Mouse (Mus musculus): ENCODE measurements around the gene Iqcg. TPM values are rescaled to one million over a fixed set of nuclear protein-coding genes. Genes with fewer than 3 reads are reported as not detected.
"Not testable (repeated sequence)": the region's sequence is repeated elsewhere in the genome, so short reads cannot be mapped to it uniquely, and the experiment has no call there.

Gene Iqcg
- total RNA-seq, 1 experiment: 11.3 TPM

- H3K4me1 ChIP-seq (ENCODE audit: control insufficient read depth in 2 of 2, insufficient read depth in 2 of 2, low read length in 2 of 2, poor library complexity in 1 of 2): peaks cover 0 to 6% of the 10 kb centered on the region in 2 experiments; a peak in 1 of 4 replicates
- DNase-seq (ENCODE audit: low read depth, low spot score): no peak
- H3K4me3 ChIP-seq (ENCODE audit: insufficient read depth in 1 of 2, low read depth in 1 of 2, low read length in 2 of 2, poor library complexity in 1 of 2, severe bottlenecking in 1 of 2): peak overlapping the region in 1 of 2 experiments; percentile 91; a peak in 2 of 4 replicates
- in situ Hi-C loops (cut with MboI; ENCODE audit: low sequenced_read_pairs in 2 of 2, unreplicated experiment in 2 of 2): no loop called here
- TF ChIP-seq ZC3H11A (IDR thresholded peaks at IDR 0.05; ENCODE audit: borderline replicate concordance, low read depth, low read length) (no peak), HCFC1 (IDR thresholded peaks at IDR 0.05; ENCODE audit: borderline replicate concordance, insufficient read depth, low read length) (no peak), MAFK (IDR thresholded peaks at IDR 0.05; ENCODE audit: insufficient read depth, low read depth, low read length) (no peak), CHD2 (IDR thresholded peaks at IDR 0.05; ENCODE audit: low read depth, low read length) (no peak), ZNF384 (IDR thresholded peaks at IDR 0.05; ENCODE audit: low read depth, low read length) (no peak)
- H3K36me3 ChIP-seq (ENCODE audit: control insufficient read depth, insufficient read depth, low read length, poor library complexity, severe bottlenecking): peaks cover 32% of the 10 kb centered on the region
- H3K27ac ChIP-seq (ENCODE audit: insufficient read depth, low read depth, low read length, poor library complexity, severe bottlenecking): no peak overlapping the region
- H3K9me3 ChIP-seq (ENCODE audit: control insufficient read depth, insufficient read depth, low read depth, low read length): no peaks in the 10 kb centered on the region
- peak overlapping the region; percentile 29; the same call in 1 of the 2 replicates for H3K9ac ChIP-seq (ENCODE audit: insufficient read depth, low read depth, low read length, poor library complexity, severe bottlenecking)
These were observed 3.5 kb upstream of the Iqcg start for GRCm38 (mm10) chr16:33059471-33059870.

GRCm38 (mm10) chr16:33058656-33059055 is 2.6 kb upstream of the Iqcg start:
- Histone ChIP-seq H3K4me3 (ENCODE audit: insufficient read depth in 1 of 2, low read depth in 1 of 2, low read length in 2 of 2, poor library complexity in 1 of 2, severe bottlenecking in 1 of 2) (peak overlapping the region; percentile 78 to 91), H3K9ac (ENCODE audit: insufficient read depth, low read depth, low read length, poor library complexity, severe bottlenecking) (peak overlapping the region; percentile 29; the same call in 1 of the 2 replicates)

GRCm38 (mm10) chr16:33058033-33058432 is 2.0 kb upstream of the Iqcg start:
- H3K4me3 ChIP-seq (ENCODE audit: insufficient read depth in 1 of 2, low read depth in 1 of 2, low read length in 2 of 2, poor library complexity in 1 of 2, severe bottlenecking in 1 of 2): peak overlapping the region; percentile 78 to 91
- in situ Hi-C loops (cut with MboI; ENCODE audit: low sequenced_read_pairs in 2 of 2, unreplicated experiment in 2 of 2): no loop called here
- H3K4me1 ChIP-seq (ENCODE audit: control insufficient read depth in 2 of 2, insufficient read depth in 2 of 2, low read length in 2 of 2, poor library complexity in 1 of 2): peaks cover 0 to 2% of the 10 kb centered on the region in 2 experiments; a peak in 1 of 4 replicates

More at GRCm38 (mm10) chr16:33058656-33059055, 2.6 kb upstream of the Iqcg start:
- H3K4me1 ChIP-seq (ENCODE audit: control insufficient read depth in 2 of 2, insufficient read depth in 2 of 2, low read length in 2 of 2, poor library complexity in 1 of 2); in situ Hi-C loops (cut with MboI; ENCODE audit: low sequenced_read_pairs in 2 of 2, unreplicated experiment in 2 of 2); H3K9me3 ChIP-seq (ENCODE audit: control insufficient read depth, insufficient read depth, low read depth, low read length); H3K27ac ChIP-seq (ENCODE audit: insufficient read depth, low read depth, low read length, poor library complexity, severe bottlenecking); DNase-seq (ENCODE audit: low read depth, low spot score): not testable (repeated sequence)
- peaks cover 32% of the 10 kb centered on the region for H3K36me3 ChIP-seq (ENCODE audit: control insufficient read depth, insufficient read depth, low read length, poor library complexity, severe bottlenecking)

GRCm38 (mm10) chr16:33056786-33057185 is 768 bp upstream of the Iqcg start:
- DNase-seq (ENCODE audit: low read depth, low spot score): no peak
- Histone ChIP-seq H3K27ac (ENCODE audit: insufficient read depth, low read depth, low read length, poor library complexity, severe bottlenecking) (peak overlapping the region; percentile 76), H3K36me3 (ENCODE audit: control insufficient read depth, insufficient read depth, low read length, poor library complexity, severe bottlenecking) (peaks cover 32% of the 10 kb centered on the region), H3K4me1 (ENCODE audit: control insufficient read depth in 2 of 2, insufficient read depth in 2 of 2, low read length in 2 of 2, poor library complexity in 1 of 2) (peaks cover 0 to 2% of the 10 kb centered on the region in 2 experiments; a peak in 1 of 4 replicates), H3K4me3 (ENCODE audit: insufficient read depth in 1 of 2, low read depth in 1 of 2, low read length in 2 of 2, poor library complexity in 1 of 2, severe bottlenecking in 1 of 2) (peak overlapping the region; percentile 78 to 91), H3K9ac (ENCODE audit: insufficient read depth, low read depth, low read length, poor library complexity, severe bottlenecking) (peak overlapping the region; percentile 99), H3K9me3 (ENCODE audit: control insufficient read depth, insufficient read depth, low read depth, low read length) (no peaks in the 10 kb centered on the region)
- in situ Hi-C loops (cut with MboI; ENCODE audit: low sequenced_read_pairs in 2 of 2, unreplicated experiment in 2 of 2): no loop called here
- TF ChIP-seq ZNF384 (IDR thresholded peaks at IDR 0.05; ENCODE audit: low read depth, low read length): no peak
- no peak for TF ChIP-seq MAFK (IDR thresholded peaks at IDR 0.05; ENCODE audit: insufficient read depth, low read depth, low read length)
- TF ChIP-seq HCFC1 (IDR thresholded peaks at IDR 0.05; ENCODE audit: borderline replicate concordance, insufficient read depth, low read length): no peak
- no peak for TF ChIP-seq CHD2 (IDR thresholded peaks at IDR 0.05; ENCODE audit: low read depth, low read length)
- no peak for TF ChIP-seq ZC3H11A (IDR thresholded peaks at IDR 0.05; ENCODE audit: borderline replicate concordance, low read depth, low read length)

More at GRCm38 (mm10) chr16:33058033-33058432, 2.0 kb upstream of the Iqcg start:
- Histone ChIP-seq H3K36me3 (ENCODE audit: control insufficient read depth, insufficient read depth, low read length, poor library complexity, severe bottlenecking) (peaks cover 32% of the 10 kb centered on the region), H3K9ac (ENCODE audit: insufficient read depth, low read depth, low read length, poor library complexity, severe bottlenecking) (peak overlapping the region; percentile 79), H3K27ac (ENCODE audit: insufficient read depth, low read depth, low read length, poor library complexity, severe bottlenecking) (peak overlapping the region; percentile 56; the same call in 1 of the 2 replicates), H3K9me3 (ENCODE audit: control insufficient read depth, insufficient read depth, low read depth, low read length) (no peaks in the 10 kb centered on the region)
- no peak for TF ChIP-seq CHD2 (IDR thresholded peaks at IDR 0.05; ENCODE audit: low read depth, low read length)
- TF ChIP-seq ZC3H11A (IDR thresholded peaks at IDR 0.05; ENCODE audit: borderline replicate concordance, low read depth, low read length): no peak
- TF ChIP-seq ZNF384 (IDR thresholded peaks at IDR 0.05; ENCODE audit: low read depth, low read length): no peak
- no peak for TF ChIP-seq MAFK (IDR thresholded peaks at IDR 0.05; ENCODE audit: insufficient read depth, low read depth, low read length)
- no peak for TF ChIP-seq HCFC1 (IDR thresholded peaks at IDR 0.05; ENCODE audit: borderline replicate concordance, insufficient read depth, low read length)
- no peak for DNase-seq (ENCODE audit: low read depth, low spot score)

GRCm38 (mm10) chr16:33055655-33056054 is 363 bp downstream of the Iqcg start:
- peak overlapping the region; percentile 78 to 91 for H3K4me3 ChIP-seq (ENCODE audit: insufficient read depth in 1 of 2, low read depth in 1 of 2, low read length in 2 of 2, poor library complexity in 1 of 2, severe bottlenecking in 1 of 2)
- no peak overlapping the region for H3K27ac ChIP-seq (ENCODE audit: insufficient read depth, low read depth, low read length, poor library complexity, severe bottlenecking)
- H3K36me3 ChIP-seq (ENCODE audit: control insufficient read depth, insufficient read depth, low read length, poor library complexity, severe bottlenecking): peaks cover 29% of the 10 kb centered on the region
- no peak for DNase-seq (ENCODE audit: low read depth, low spot score)
- in situ Hi-C loops (cut with MboI; ENCODE audit: low sequenced_read_pairs in 2 of 2, unreplicated experiment in 2 of 2): no loop called here
- no peak for TF ChIP-seq CHD2 (IDR thresholded peaks at IDR 0.05; ENCODE audit: low read depth, low read length)
- TF ChIP-seq MAFK (IDR thresholded peaks at IDR 0.05; ENCODE audit: insufficient read depth, low read depth, low read length): no peak
- TF ChIP-seq ZNF384 (IDR thresholded peaks at IDR 0.05; ENCODE audit: low read depth, low read length): no peak
- no peak for TF ChIP-seq ZC3H11A (IDR thresholded peaks at IDR 0.05; ENCODE audit: borderline replicate concordance, low read depth, low read length)
- no peak for TF ChIP-seq HCFC1 (IDR thresholded peaks at IDR 0.05; ENCODE audit: borderline replicate concordance, insufficient read depth, low read length)
- peaks cover 0 to 2% of the 10 kb centered on the region in 2 experiments; a peak in 1 of 4 replicates for H3K4me1 ChIP-seq (ENCODE audit: control insufficient read depth in 2 of 2, insufficient read depth in 2 of 2, low read length in 2 of 2, poor library complexity in 1 of 2)
- peak overlapping the region; percentile 32; the same call in 1 of the 2 replicates for H3K9ac ChIP-seq (ENCODE audit: insufficient read depth, low read depth, low read length, poor library complexity, severe bottlenecking)
- no peaks in the 10 kb centered on the region for H3K9me3 ChIP-seq (ENCODE audit: control insufficient read depth, insufficient read depth, low read depth, low read length)

Measured in ES-E14 (cell line).